Mouse (Mus musculus) embryonic fibroblast, embryonic 13.5 days (primary cell): ENCODE data around the gene Moxd1.

Experiments
- CTCF ChIP-seq: IDR thresholded peaks from 2 replicates; pipeline ENCODE4 v1.5.1; 2011; ENCODE audit warnings: mild to moderate bottlenecking, control low read depth, low read length, moderate library complexity, borderline replicate concordance; ENCODE audit not compliant: insufficient read depth
- POLR2A ChIP-seq: IDR thresholded peaks from 2 replicates; pipeline ENCODE4 v1.6.1; 2011; ENCODE audit warnings: low read depth, mild to moderate bottlenecking, control low read depth, low read length, moderate library complexity

DNA sequence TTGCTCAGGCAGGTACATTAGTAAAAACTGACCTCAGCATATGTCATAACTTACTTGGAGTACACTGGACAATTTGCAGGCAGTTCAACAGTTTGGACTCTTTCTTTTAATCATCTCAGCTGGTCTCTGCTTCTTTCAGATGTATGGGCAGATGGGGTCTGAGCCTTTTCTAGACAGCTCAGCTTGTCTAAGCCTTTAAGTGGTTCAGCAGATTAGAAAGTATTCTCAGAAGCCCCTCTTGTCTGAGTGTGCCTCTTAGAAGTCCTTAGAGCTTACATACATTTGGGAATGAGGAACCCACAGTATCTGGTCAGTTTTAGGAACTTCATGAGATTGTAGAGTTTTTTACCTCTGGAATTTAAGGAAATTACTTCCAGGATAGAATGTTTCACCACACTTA is 28.3 kb downstream of the Moxd1 start:
- no peak for TF ChIP-seq CTCF
- TF ChIP-seq POLR2A: no peak
